Mouse (Mus musculus) midbrain, postnatal 0 days (tissue): Measurements from ENCODE around the gene Zfp866. TPM values are rescaled to one million over a fixed set of nuclear protein-coding genes. Genes with fewer than 3 reads are reported as not detected.

Experiments used
- ATAC-seq: fragments of 200-750 bp; cut with Nextera tagmentation; 2 replicates; pipeline ENCODE4 v1.8.0; 2017; ENCODE audit warnings: moderate number of reproducible peaks, mild to moderate bottlenecking, moderate TSS enrichment, moderate library complexity; ENCODE audit not compliant: low FRiP score
- DNase-seq: peaks from one replicate; pipeline ENCODE4 v3.0.0-alpha.2; 2015; ENCODE audit warnings: low spot score
- H3K27ac ChIP-seq: fragments of 300-500 bp; sonication (generic); 2 replicates; pipeline ENCODE4 v1.5.1; 2014; ENCODE audit warnings: low read depth, mild to moderate bottlenecking, low read length, mixed read lengths
- H3K27me3 ChIP-seq: fragments of 300-500 bp; sonication (generic); 2 replicates; pipeline ENCODE4 v1.6.1; 2014; ENCODE audit warnings: low read length, control low read depth, mixed read lengths; ENCODE audit not compliant: insufficient read depth
- H3K36me3 ChIP-seq: fragments of 300-500 bp; sonication (generic); 2 replicates; pipeline ENCODE4 v1.6.1; 2014; ENCODE audit warnings: low read length, control low read depth, mixed read lengths; ENCODE audit not compliant: insufficient read depth
- H3K4me1 ChIP-seq: fragments of 300-500 bp; sonication (generic); 2 replicates; pipeline ENCODE4 v1.6.1; 2014; ENCODE audit warnings: mild to moderate bottlenecking, control low read depth, antibody characterized with exemption, low read length, mixed read lengths; ENCODE audit not compliant: insufficient read depth
- H3K4me2 ChIP-seq: fragments of 300-500 bp; sonication (generic); 2 replicates; pipeline ENCODE4 v1.6.1; 2014; ENCODE audit warnings: low read depth, mild to moderate bottlenecking, low read length, mixed read lengths; ENCODE audit not compliant: poor library complexity, severe bottlenecking
- H3K4me3 ChIP-seq: fragments of 300-500 bp; sonication (generic); 2 replicates; pipeline ENCODE4 v1.5.1; 2014; ENCODE audit warnings: low read depth, mild to moderate bottlenecking, low read length, moderate library complexity
- H3K9ac ChIP-seq: fragments of 300-500 bp; sonication (generic); replicated peaks from 2 replicates; pipeline ENCODE4 v1.6.1; 2014; ENCODE audit warnings: mild to moderate bottlenecking, low read length, moderate library complexity, mixed read lengths; ENCODE audit not compliant: poor library complexity, severe bottlenecking
- H3K9me3 ChIP-seq: fragments of 300-500 bp; sonication (generic); 2 replicates; pipeline ENCODE4 v1.6.1; 2016; ENCODE audit warnings: low read length, control low read depth
- CTCF ChIP-seq: IDR thresholded peaks from 2 replicates; pipeline ENCODE4 v1.5.1; 2016; ENCODE audit warnings: antibody characterized with exemption, mild to moderate bottlenecking
- WGBS: fragments of 180-500 bp; shearing (Covaris S2); extraction: QIAGEN DNeasy Blood & Tissue Kit; methylation state at CpG from one replicate; pipeline ENCODE4 v1.1.7; 2014; 5-methylcytosine and 5-hydroxymethylcytosine counted together
- polyA plus RNA-seq: library from polyadenylated mRNA; unstranded; fragments of >200 nt; fragmentation: Nextera tagmentation; extraction: Ambion mirVana; gene quantifications from 2 replicates; pipeline ENCODE4 v1.2.1, GENCODE M21; 2015
- total RNA-seq: library from RNA; depleted of rRNA; stranded (reverse); fragments of >200 nt; gene quantifications from 2 replicates; pipeline ENCODE4 v1.2.3, GENCODE M21; 2014

The Zfp866 gene
- total and polyA plus RNA-seq, 2 experiments from 2014 or later = 19.2 to 44.7 TPM

DNA sequence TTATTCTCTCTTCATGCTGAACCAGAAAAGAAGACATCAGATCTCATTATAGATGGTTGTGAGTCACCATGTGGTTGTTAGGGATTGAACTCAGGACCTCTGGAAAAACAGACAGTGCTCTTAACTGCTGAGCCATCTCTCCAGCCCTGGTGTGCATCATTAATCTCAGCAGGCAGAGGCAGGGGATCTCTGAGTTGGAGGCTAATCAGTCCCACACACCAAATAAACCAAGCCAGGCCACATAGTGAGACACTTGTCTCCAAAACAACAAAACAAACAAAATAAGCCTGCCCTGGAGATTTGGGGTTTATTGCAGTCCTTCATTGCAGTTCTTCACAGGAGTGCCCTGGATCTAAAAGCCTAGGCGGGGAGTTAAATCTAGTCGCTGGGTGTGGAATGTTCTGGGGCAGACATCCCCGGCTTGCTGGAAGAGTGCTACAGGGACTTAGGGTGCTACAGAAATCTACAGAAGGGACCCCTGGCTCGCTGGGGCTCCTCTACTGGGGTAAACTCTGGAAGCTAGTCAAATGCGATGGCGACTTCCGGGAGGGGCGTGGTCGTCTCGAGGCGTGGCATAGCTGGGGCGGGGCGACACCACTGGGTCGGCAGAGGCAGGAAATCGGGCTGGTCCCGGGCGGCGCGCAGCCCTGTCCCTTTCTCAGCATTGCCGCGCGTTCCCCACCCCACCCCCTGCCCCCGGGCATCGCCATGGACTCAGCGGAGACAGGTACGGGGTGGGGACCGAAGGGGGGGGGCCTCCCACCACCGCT lies 17.3 kb upstream of the Zfp866 start, which contains the start of gene Gmip:
Gmip (plus strand) TSS at position 586 of the 770 bp plus-strand sequence.
- Histone ChIP-seq H3K27me3 (no peaks in the 10 kb centered on the region), H3K36me3 (peaks cover 52% of the 10 kb centered on the region), H3K9ac (peak within 1 kb of the TSS; percentile 77), H3K4me2 (peak within 1 kb of the TSS; percentile 87), H3K4me3 (peak within 1 kb of the TSS; percentile 67), H3K27ac (peak within 1 kb of the TSS; percentile 66), H3K9me3 (no peaks in the 10 kb centered on the region), H3K4me1 (peaks cover 6% of the 10 kb centered on the region; the same call in 1 of the 2 replicates)
- DNase-seq (peak; percentile 59), ATAC-seq (no peak; the same call in 1 of the 2 replicates)
- no peak for TF ChIP-seq CTCF
- 12% methylated on average over 18 of the region's 28 CpGs for WGBS

DNA sequence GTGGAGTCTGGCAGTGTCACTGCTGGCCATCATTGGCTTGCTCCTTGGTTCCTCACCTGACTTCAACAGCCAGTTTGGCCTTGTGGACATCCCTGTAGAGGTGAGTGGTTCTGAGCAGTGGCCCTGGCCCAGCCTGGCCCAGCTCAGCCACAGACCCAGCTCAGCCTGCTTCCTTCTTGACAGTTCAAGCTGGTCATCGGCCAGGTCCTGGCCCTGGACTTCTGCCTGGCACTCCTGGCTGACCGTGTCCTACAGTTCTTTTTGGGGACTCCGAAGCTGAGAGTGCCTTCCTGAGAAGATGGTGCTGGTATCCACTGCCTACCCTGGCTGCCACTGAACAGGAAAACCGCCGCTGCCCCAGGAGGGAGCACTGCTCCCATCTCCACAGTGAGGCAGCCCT lies 16.3 kb upstream of the Zfp866 start:
- no peaks in the 10 kb centered on the region for H3K9me3 ChIP-seq
- no peak overlapping the region for H3K9ac ChIP-seq
- no peak overlapping the region for H3K4me3 ChIP-seq
- no peak for ATAC-seq
- H3K27me3 ChIP-seq = no peaks in the 10 kb centered on the region
- peaks cover 61% of the 10 kb centered on the region for H3K36me3 ChIP-seq
- TF ChIP-seq CTCF = no peak
- DNase-seq = no peak
- whole genome bisulfite sequencing = 98% methylated on average over 5 of the region's 5 CpGs
- H3K27ac ChIP-seq = no peak overlapping the region
- no peak overlapping the region for H3K4me2 ChIP-seq
- peaks cover 6% of the 10 kb centered on the region; the same call in 1 of the 2 replicates for H3K4me1 ChIP-seq

DNA sequence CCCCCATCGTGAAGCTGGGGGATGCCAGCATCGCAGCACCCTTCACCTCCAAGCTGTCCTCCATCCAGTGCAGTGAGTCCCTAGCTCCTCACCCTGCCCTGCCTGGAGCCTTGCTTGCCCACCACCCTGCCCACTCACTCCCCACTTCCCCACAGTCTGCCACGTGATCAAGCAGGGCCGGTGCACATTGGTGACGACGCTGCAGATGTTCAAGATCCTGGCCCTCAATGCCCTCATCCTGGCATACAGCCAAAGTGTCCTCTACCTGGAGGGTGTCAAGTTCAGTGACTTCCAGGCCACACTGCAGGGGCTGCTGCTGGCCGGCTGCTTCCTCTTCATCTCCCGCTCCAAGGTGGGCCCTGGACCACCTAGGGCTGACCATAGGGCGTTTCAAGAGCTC lies 14.5 kb upstream of the Zfp866 start:
- Histone ChIP-seq H3K9ac (no peak overlapping the region), H3K36me3 (peaks cover 63% of the 10 kb centered on the region), H3K4me1 (peaks cover 6% of the 10 kb centered on the region; the same call in 1 of the 2 replicates), H3K27me3 (no peaks in the 10 kb centered on the region), H3K4me2 (no peak overlapping the region), H3K9me3 (no peaks in the 10 kb centered on the region), H3K4me3 (no peak overlapping the region), H3K27ac (no peak overlapping the region)
- 93% methylated on average over 9 of the region's 9 CpGs for WGBS
- DNase-seq = no peak
- no peak for ATAC-seq
- TF ChIP-seq CTCF = no peak

DNA sequence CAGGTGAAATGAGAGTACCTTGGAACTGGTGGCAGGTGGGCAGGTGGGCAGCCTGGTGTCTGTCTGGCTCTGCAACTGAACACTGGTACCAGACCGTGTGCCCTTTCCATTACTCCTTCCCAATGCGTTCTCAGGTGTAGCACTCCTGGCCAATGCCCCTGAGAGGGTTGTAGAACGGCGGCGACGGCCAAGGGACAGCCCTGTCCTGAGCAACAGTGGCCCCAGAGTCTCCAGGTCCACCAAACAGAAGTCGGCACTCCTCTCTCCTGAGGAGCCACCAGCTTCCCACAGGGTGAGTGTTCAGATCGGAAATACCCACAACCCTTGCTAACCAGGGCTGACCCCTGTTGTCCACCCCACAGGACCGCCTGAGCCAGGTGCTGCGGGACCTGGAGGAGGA lies 14.1 kb upstream of the Zfp866 start:
- no peak for ATAC-seq
- no peak for DNase-seq

DNA sequence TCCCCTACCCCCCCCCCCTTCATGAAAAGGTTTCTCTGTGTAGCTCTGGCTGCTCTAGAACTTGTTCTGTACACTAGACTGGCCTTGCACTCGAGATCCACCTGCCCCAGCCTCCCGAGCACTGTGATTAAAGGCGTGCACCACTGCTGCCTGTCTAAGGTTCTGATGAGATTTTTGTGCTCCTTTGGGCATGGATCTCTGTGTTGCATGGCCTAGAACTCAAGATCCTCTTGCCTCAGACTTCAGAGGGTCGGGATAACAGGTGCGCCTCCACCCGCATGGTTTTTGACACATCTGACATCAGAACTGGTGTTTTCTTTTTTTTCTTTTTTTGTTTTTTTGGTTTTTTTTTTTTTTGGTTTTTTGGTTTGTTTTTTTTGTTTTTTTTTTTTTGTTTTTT lies 13.6 kb upstream of the Zfp866 start:
- Histone ChIP-seq H3K36me3 (peaks cover 73% of the 10 kb centered on the region), H3K27me3 (no peaks in the 10 kb centered on the region), H3K9me3 (no peaks in the 10 kb centered on the region), H3K27ac (no peak overlapping the region), H3K4me1 (no peaks in the 10 kb centered on the region), H3K9ac (no peak overlapping the region), H3K4me2 (no peak overlapping the region), H3K4me3 (no peak overlapping the region)
- no peak for DNase-seq
- WGBS = 94% methylated on average over 6 of the region's 6 CpGs
- TF ChIP-seq CTCF = no peak
- ATAC-seq = no peak

More for the DNA sequence above, 14.1 kb upstream of the Zfp866 start:
- H3K36me3 ChIP-seq = peaks cover 67% of the 10 kb centered on the region
- no peak overlapping the region for H3K9ac ChIP-seq
- no peak for TF ChIP-seq CTCF
- H3K9me3 ChIP-seq = no peaks in the 10 kb centered on the region
- no peaks in the 10 kb centered on the region for H3K27me3 ChIP-seq
- WGBS = 96% methylated on average over 10 of the region's 10 CpGs
- peaks cover 5% of the 10 kb centered on the region; the same call in 1 of the 2 replicates for H3K4me1 ChIP-seq
- no peak overlapping the region for H3K27ac ChIP-seq
- H3K4me3 ChIP-seq = no peak overlapping the region
- H3K4me2 ChIP-seq = no peak overlapping the region

DNA sequence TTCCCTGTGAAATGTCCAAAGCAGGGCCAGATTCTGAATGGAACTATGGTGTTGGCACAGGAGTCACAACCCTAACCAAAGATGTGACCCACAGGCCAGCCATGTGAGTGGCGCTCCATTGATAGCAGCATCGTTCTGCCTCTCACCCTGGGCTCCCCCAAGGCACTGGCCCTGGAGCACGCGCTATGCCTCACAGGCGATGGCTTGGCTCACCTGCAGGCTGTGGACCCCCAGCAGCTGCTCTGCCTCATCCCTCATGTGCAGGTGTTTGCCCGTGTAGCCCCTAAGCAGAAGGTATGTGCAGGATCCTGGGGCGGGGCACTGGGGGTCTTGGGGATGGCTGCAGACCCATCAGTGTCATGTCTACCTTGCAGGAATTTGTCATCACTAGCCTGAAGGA lies 12.4 kb upstream of the Zfp866 start:
- no peaks in the 10 kb centered on the region for H3K9me3 ChIP-seq
- ATAC-seq (no peak), DNase-seq (no peak)
- WGBS = 95% methylated on average over 7 of the region's 7 CpGs
- H3K4me2 ChIP-seq = no peak overlapping the region
- TF ChIP-seq CTCF = no peak
- H3K4me3 ChIP-seq = no peak overlapping the region
- peaks cover 85% of the 10 kb centered on the region for H3K36me3 ChIP-seq
- H3K27me3 ChIP-seq = no peaks in the 10 kb centered on the region
- H3K4me1 ChIP-seq = no peaks in the 10 kb centered on the region
- H3K9ac ChIP-seq = no peak overlapping the region
- no peak overlapping the region for H3K27ac ChIP-seq
